Mouse (Mus musculus) effector memory CD4-positive, alpha-beta T cell, adult 5 months (primary cell): ENCODE results near the gene Tnf. TPM values are rescaled to one million over a fixed set of nuclear protein-coding genes. Genes with fewer than 3 reads are reported as not detected.

ENCODE experiments used
- polyA plus RNA-seq: library from polyadenylated mRNA; unstranded; fragments of 100-300 nt; shearing (Covaris generic); gene quantifications from one replicate; pipeline ENCODE4 v1.2.1, GENCODE M21; 2017

Gene Tnf
- polyA plus RNA-seq, result 107 TPM

DNA sequence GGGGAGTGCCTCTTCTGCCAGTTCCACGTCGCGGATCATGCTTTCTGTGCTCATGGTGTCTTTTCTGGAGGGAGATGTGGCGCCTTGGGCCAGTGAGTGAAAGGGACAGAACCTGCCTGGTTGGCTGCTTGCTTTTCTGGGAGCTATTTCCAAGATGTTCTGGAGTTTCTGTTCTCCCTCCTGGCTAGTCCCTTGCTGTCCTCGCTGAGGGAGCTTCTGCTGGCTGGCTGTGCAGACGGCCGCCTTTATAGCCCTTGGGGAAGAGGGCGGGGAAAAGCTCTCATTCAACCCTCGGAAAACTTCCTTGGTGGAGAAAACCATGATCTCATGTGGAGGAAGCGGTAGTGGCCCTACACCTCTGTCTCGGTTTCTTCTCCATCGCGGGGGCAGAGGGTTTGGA, at the start of gene Tnf:
Gene Tnf (minus strand): TSS at position 221 of the 400 bp plus-strand sequence.

DNA sequence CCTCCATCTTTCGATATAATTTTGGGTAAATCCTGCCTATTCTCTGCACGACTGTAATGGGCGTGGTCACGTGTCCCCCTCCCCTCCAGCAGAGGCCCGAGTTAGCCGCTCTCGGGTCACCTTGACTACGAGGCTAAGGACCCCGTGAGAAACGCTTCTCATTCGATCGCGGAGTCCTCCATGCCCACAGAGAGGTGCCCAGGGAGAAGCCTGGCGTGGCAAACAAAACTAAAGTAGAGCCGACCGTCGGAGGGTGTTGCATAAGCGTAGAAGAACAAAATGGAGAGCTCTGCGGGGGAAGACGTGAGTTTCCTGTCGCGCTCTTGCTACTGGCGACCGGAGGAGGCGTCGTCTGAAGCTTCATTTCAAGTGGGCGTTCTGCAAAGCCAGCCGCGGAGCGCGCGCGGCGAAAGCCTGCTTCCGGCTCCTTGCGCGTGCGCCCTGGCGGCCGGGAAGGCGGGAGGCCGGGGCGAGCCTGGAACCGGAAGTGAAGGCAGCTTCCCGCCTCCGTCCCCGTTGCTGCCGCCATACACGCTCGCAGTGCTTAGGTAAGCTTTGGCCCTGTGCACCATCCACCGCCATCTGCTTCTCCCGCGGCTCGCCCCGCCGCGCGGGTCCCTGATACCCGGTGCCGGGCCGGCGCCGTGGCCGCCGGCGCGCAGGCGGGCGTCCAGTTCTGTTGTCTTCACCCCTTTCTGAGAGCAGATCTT, 39.7 kb upstream of the Tnf start, which contains the start of gene Ddx39b:
Gene Ddx39b (plus strand): TSS at position 442 of the 710 bp plus-strand sequence.

DNA sequence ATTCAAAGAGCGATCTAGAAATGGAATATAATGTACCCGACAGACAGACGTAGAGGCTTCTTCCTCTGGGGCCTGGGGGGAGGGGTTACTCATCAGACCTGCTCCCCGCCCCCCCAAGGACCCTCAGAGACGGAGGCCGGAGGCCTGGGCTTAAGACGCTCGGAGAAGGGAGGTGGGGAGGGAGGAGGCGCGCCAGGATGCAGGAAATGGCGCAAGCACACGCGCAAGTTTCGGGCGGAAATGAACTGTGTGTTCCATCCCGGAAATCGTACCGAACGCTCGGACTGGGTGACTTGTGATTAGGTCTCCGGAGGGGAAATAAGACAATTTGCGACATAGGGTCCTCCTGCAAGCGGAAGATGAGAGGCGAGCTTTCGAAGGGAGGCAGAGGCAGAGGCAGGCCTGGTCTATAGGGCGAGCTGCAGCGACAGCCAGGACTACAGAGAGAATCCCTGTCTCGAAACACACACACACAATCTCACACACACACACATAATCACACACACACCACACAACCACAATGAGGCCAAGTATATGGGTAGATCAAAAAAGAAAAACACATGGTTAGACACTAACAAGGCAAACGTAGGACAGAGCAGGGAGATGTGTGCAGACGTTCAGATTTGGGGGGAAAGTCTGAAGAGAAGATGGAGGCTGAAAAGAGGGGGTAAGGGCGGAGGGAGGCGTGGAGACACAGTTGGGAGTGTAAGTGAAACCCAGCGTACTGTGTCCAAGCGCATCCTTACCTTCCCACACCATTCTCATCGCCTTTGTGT, 34.0 kb upstream of the Tnf start, which contains the start of gene Nfkbil1:
Gene Nfkbil1 (minus strand): TSS at position 179 of the 776 bp plus-strand sequence.

DNA sequence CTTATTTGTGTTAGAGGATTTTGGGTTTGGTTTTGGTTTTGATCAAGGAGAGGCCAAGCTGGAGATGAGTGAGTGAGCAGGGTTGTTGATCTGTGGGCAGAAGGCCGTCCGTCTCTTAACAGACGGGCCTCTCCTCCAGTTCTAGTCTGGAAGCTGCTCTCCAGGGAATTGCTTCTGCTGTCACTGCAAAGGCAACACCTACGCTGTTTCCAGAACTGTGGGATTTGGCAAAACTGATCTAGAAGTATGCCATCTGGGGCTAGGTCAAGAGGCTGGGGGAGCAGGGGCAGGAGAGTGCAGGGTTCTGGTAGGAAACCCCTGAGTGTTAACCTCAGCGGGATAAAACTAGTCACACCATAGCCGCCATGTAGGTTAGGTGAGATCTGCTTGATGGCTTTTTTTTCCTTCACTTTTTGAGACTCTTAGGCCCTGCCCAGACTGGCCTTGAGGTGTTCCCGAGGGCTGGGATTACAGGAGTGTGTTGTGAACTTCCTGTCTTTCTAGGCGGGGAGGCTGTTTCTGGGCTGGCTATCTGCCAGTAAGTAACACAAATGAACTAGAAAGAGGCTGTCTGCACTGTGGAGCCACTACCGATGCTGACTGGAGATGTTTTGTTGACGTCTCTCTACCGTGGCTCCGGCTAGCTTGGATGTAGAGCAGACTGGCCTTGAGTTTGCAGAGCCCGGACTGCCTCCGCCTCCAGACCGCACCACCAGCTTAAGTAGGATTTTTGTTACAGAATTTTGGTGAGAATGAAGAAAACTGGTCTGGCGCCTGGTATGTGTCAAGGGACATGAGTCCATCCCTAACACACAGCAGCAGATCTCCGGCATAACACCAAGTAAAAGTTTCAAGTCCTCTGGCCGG, 31.5 kb upstream of the Tnf start, which contains the start of gene Atp6v1g2:
Gene Atp6v1g2 (plus strand): TSS at position 547 of the 867 bp plus-strand sequence.

DNA sequence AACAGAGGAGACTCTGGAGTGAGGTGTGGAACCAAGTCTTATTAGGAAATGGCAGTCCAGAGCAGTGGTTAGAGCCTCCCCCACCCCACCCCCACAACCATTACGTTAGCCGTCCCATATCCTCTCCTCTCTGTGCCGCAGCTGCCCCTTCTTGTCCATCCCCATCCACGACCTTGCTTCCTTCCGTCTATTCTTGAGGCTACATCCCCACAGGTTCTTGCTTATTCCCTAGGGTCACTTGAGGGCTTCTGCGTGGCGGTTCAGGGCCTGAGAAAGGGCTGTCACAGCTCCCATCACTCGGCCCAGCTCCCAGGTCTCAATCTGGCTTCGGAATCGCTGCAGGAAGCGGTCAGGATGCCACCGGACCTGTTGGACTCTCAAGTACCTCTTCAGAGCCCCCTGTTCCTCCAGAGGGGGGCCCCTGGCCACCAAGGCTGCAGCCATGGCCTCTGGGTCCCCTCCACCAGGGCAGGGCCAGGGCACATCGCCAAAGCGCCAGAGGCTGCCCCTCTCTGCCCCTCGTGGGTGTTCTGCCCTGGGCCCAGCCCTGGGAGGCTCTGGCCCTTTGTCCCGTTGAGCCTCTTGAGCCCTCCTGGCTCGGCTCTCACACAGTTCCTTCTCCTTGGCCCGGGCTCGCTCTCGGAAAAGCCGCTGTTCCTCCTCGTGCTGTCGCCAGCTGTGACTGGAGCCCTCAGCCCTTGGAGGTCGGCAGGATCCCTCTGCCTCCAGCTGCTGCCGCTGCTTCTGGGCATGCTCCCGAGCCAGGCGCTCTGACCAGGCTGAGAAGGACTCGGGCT, 18.5 kb upstream of the Tnf start, which contains the start of gene Gm16181:
Gene Gm16181 (plus strand): TSS at position 679 of the 797 bp plus-strand sequence.

DNA sequence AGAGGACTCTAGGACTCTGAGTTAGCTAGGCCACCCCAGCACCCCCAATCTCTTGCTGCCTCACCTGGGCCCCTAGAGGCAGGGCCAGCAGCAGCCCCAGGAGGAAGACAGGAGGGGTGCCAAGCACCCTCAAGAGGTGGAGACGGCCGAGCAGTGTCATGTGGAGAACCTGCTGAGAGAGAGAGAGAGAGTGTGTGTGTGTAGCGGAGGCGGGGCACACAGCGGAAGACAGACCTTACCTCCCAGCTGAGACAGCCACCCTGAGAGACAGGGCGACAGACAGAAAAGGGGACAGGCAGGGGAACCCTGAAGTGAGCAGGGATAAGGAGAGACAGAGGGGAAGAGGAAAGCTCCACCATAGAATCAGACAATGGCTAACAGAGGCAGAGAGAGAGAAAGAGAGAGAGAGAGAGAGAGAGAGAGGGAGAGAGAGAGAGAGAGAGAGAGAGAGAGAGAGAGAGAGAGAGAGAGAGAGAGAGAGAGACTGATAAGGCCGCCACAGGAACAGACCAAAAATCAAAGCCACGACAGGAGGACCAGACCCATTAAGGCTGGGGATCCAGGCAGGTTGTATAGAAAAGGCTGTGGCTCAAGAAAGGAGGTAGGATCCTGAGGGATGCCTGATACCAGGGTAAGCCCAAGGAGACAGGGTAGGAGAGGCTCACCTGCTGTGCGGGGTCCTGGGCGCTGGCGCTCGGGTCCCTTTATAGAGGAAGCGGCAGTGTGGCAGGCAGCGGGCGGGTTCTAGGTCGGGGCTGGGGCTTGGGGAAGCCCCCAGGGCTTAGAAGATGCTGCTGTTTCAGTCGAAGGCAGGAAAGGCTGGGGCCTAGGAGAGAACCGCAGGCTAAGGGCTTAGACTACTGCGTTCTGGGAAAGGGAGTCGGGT, 2.9 kb upstream of the Tnf start, which contains the start of gene Lta:
Gene Lta (minus strand): TSS at position 858 of the 886 bp plus-strand sequence.

DNA sequence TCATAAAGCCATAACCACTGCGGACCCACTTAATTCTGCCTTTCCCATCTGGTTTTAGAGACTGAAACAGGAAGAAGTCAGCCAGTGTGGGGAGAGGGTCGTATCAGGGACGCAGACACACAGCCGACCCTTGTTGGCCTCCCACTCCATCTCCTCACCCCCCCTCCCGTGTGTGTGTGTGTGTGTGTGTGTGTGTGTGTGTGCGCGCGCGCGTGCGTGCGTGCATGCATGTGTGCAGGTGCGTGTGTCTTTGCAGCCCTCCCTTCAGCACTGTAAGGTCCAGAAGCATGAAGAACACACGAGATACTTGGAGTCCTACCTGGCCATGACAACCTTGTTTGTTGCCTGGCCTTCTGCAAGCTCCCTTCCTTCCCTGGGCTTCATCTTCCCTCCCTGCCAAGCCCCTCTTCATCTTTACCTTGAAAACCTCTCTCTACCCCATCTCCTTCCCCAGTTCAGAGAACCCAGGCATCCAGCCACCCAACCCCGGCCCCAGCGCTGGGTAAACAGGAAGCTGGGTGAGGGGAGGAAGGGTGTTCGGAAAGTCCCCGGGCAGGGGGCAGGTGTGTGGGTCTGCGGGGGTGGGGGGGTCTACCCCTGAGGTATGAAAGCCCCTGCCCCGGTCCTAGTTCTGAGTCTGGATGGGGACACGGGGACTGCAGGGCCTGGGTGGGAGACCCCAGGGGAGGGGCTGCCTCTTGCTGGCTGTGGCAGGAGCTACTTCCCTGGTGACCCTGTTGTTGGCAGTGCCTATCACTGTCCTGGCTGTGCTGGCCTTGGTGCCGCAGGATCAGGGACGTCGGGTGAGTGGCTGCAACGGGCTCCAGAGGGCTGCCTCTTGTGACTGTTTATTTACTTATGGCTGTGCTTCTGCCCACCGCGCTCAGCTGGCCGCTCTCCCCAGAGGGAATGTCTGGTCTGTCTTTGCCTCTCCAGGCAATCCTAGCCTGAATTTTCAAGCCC, 7.6 kb downstream of the Tnf start, which contains the start of gene Ltb:
Gene Ltb (plus strand): TSS at position 559 of the 963 bp plus-strand sequence.

DNA sequence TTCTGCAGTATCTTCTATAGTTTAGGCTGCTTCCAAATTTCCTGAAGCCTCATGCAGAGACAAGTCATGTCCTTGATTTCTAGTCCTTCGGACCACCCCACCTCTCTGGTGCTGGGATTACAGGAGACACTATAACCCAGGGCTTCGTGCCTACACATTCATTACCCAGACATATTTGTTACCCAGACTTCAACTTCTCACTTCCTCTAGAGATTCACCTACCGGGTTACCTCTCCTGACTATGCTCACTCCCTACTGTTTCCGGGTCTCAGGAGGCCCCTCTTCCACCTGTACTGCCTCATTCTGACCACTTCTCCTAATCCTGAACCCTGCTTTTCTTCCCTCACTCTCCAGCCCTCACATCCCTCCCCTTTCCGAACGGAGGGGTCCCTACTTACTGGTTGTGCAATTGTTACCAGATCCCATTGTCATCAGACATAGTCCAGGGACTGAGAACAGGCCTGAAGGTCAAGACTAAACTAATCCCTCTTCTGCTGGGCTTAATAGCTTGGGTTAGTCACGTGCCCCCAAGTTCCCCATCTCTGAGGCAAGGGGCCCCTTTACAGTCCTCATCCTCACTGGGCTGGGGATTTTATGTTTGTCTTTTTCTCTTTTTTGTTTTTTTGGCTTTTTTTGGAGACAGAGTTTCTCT, 13.7 kb downstream of the Tnf start, which contains the start of gene Lst1:
Gene Lst1 (minus strand): TSS at position 481 of the 652 bp plus-strand sequence.

DNA sequence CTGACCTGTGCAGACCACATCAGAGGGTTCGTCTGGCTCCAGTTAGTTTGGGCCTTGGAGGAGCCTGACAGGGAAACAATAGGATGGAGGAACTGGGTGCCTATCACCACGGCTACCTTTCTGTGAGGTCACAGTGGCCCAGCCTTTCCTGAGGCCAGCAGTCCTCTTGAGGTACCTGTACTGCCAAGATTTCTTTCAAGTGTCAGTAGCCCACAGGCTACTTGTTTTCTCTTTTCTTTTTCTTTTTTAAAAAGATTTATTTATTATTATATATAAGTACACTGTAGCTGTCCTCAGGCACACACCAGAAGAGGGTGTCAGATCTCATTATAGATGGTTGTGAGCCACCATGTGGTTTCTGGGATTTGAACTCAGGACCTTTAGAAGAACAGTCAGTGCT, 25.8 kb downstream of the Tnf start, which contains the start of gene Aif1:
Gene Aif1 (minus strand): TSS at position 101 of the 400 bp plus-strand sequence.

DNA sequence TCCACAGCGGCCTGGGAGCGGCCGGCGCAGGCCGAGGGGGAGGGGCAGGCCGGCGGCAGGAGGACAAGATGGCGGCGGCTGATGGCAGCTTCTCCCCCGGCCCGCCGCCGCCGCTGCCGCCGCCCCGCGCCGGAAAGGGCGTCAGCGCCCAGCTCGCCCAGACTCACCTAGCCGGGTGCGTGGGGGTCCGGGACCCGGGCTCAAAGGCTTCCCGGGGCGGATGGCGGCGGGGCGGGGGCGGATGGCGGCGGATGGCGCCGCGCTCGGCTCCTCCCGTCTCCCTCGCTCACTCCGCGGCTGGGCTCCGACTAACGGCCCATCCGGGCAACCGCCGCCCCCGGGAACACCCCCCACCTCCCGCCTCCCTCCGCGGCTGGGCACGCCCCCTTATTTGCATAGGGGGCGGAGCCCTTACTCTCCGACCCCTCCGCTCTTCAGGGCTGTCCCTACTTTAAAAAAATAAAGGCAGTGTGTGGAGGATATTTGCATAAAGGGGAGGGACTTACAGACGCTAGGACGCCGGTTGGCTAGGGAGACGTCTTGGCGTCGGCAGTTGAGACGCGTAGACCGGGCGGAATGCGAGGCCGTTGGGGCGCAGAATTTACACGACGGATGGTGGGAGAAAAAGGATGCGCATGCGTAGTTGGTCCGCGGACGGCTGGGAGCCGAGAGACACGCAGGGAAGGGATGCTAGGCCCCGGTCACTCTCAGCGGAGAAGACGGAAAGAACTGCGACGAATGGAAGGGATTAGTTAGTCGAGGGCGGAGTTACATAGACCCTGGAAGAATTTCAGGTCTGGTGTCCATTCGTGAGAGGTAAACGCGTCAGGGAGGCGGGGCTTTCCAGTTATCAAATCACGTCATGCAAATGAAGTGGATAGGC, 37.0 kb downstream of the Tnf start, which contains the start of gene Prrc2a:
Gene Prrc2a (minus strand): TSS at position 330 of the 883 bp plus-strand sequence.

Other genes with a start within 250 kb of the Tnf start
- 2,452 TPM for gene Hspa1b, start 242.8 kb downstream of the Tnf start, polyA plus RNA-seq
- 125 TPM for gene Gm20481, start 232.1 kb downstream of the Tnf start, polyA plus RNA-seq
- 1,550 TPM for gene Hspa1a, start 229.9 kb downstream of the Tnf start, polyA plus RNA-seq
- gene Hspa1l, start 229.3 kb downstream of the Tnf start, polyA plus RNA-seq, result not detected
- gene Lsm2, start 220.1 kb downstream of the Tnf start, polyA plus RNA-seq, result 47.6 TPM
- gene Vars, start 201.0 kb downstream of the Tnf start, polyA plus RNA-seq, result 182 TPM
- 0.10 TPM for gene Vwa7, start 185.4 kb downstream of the Tnf start, polyA plus RNA-seq
- gene Sapcd1, start 174.0 kb downstream of the Tnf start, polyA plus RNA-seq, result not detected
- 2.2 TPM for gene Msh5, start 155.3 kb downstream of the Tnf start, polyA plus RNA-seq
- gene Clic1, start 152.0 kb downstream of the Tnf start, polyA plus RNA-seq, result 305 TPM
- gene Ddah2, start 143.0 kb downstream of the Tnf start, polyA plus RNA-seq, result 1.00 TPM
- not detected for gene Ly6g6c, start 136.6 kb downstream of the Tnf start, polyA plus RNA-seq
- gene Mpig6b, start 135.8 kb downstream of the Tnf start, polyA plus RNA-seq, result not detected
- not detected for gene Ly6g6e, start 125.1 kb downstream of the Tnf start, polyA plus RNA-seq
- gene Ly6g6d, start 123.9 kb downstream of the Tnf start, polyA plus RNA-seq, result not detected
- gene Ly6g6f, start 116.4 kb downstream of the Tnf start, polyA plus RNA-seq, result not detected
- 88.6 TPM for gene Abhd16a, start 112.7 kb downstream of the Tnf start, polyA plus RNA-seq
- gene Ly6g5c, start 93.7 kb downstream of the Tnf start, polyA plus RNA-seq, result not detected
- 2.1 TPM for gene Ly6g5b, start 86.6 kb downstream of the Tnf start, polyA plus RNA-seq
- 43.9 TPM for gene Gpank1, start 80.6 kb downstream of the Tnf start, polyA plus RNA-seq
- gene Csnk2b, start 80.0 kb downstream of the Tnf start, polyA plus RNA-seq, result 190 TPM
- 0.75 TPM for gene D17H6S53E, start 75.6 kb downstream of the Tnf start, polyA plus RNA-seq
- gene Apom, start 70.0 kb downstream of the Tnf start, polyA plus RNA-seq, result not detected
- 75.1 TPM for gene Bag6, start 66.8 kb downstream of the Tnf start, polyA plus RNA-seq
- gene Prrc2a, start 37.1 kb downstream of the Tnf start, polyA plus RNA-seq, result 38.6 TPM
- gene Aif1, start 25.9 kb downstream of the Tnf start, polyA plus RNA-seq, result not detected
- 1.6 TPM for gene Lst1, start 13.6 kb downstream of the Tnf start, polyA plus RNA-seq
- 849 TPM for gene Ltb, start 7.6 kb downstream of the Tnf start, polyA plus RNA-seq
- gene Lta, start 3.3 kb upstream of the Tnf start, polyA plus RNA-seq, result 42.5 TPM
- gene Gm16181, start 18.8 kb upstream of the Tnf start, polyA plus RNA-seq, result not detected
- 4.8 TPM for gene Atp6v1g2, start 31.7 kb upstream of the Tnf start, polyA plus RNA-seq
- gene Nfkbil1, start 33.8 kb upstream of the Tnf start, polyA plus RNA-seq, result 18.7 TPM
- gene Ddx39b, start 39.7 kb upstream of the Tnf start, polyA plus RNA-seq, result 170 TPM
- gene H2-D1, start 60.7 kb upstream of the Tnf start, polyA plus RNA-seq, result 6,438 TPM
- gene H2-Q1, start 118.4 kb upstream of the Tnf start, polyA plus RNA-seq, result 0.26 TPM
- 47.9 TPM for gene H2-Q2, start 140.2 kb upstream of the Tnf start, polyA plus RNA-seq
- 69.3 TPM for gene H2-Q4, start 177.6 kb upstream of the Tnf start, polyA plus RNA-seq
- gene H2-Q6, start 222.8 kb upstream of the Tnf start, polyA plus RNA-seq, result 1,046 TPM
- gene H2-Q7, start 237.1 kb upstream of the Tnf start, polyA plus RNA-seq, result 2,635 TPM